Mouse (Mus musculus): ENCODE data around the gene Cbfb.

The Cbfb gene

DNA sequence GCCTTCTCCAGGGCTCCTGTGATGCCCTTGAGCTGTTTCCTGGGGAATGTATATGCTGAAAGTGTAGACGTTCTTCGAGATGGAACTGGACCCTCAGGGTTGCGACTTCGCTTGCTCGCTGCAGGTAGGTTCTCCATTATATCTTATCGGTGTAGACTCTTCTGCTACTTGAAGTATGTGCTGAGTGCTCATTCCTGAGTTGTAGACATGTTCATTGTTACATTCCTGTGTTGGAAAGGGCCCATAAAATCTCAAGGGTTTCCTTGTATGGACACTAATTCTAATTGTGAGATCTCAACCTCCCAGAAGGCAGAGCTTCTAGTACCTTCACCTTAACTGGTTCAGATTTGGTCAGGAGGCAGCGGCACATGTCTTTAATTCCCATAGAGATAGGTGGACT, 70.5 kb downstream of the Cbfb start:
- DNase-seq (ENCODE audit: low spot score in 2 of 2), result no peak

DNA sequence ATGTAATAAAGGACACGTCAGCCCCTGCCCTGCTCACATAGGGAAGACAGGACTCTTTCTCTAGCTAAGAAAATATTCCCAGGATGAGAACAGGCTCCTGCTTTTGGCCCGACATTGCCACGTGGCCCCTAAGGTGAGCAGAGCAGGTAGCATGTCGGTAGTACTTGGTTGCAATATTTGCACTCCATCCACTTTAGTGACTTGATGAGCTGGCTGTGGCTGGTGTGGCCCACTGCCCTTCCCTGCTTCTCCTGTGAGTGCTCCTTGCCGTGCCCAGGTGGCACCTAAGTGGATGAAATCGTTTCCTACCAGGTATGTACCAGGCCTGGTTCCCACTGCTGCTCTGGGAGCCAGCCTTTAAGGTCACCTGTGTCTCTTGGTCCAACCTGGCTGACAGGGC, 81.5 kb downstream of the Cbfb start:
- no peak for DNase-seq (ENCODE audit: low spot score in 2 of 2)

DNA sequence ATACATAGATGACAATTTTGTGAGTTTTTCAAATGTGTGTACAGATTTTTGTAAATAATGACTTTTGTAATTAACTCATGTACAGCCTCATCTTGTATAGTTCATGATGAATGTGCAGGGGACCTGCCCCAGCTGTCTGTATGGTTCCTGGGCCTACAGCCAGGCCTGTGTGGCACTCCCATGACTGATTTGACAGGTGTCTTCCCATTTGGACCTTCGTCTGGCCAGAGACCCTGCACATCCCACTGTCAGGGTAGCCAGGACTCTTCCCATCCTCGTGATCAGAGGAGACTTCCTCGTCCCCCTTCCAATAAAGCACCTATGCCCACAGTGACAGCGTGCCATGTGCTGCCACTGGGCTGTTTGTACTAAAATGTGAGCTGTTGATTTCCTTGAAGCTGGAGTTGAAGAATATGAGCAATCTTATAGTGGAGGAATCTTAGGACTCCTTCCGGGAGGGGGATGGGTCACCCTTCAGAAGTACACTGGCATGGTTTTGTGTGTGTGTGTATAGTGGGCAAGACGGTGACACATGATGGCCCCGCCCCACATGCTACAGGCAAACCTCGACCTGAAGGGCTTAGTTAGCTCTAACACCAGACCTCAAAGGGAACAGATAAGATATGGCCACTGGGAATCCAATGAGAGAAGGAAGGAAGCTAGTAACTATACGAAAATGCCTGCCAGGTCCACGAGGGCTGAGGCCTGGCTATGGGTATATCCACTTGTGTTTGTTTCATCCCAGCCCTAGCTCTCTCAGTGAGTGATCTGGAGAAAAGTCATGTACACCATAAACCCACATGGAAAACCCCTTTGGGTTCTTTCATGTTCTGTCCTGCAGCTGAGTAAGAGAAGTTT, 82.4 kb downstream of the Cbfb start:
- DNase-seq (ENCODE audit: low spot score in 2 of 2), result no peak

DNA sequence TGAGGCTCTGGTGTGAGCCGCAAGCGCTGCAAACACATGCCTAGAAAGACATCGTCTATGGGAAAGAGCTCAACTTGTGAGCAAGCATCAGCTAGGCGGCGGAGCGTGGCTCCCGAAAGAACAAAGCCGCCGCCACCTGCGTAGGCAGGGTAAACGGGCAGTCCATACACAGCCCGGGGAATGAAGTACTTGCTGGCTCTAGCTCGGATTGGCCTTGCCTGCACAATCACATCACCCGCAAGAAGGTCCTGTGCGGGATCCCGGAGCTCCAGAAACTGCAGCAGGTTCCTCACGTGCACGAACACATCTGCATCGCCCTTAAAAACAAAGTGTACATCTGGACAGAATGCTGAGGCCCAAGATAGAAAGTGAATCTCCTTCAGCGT, 83.3 kb downstream of the Cbfb start:
- DNase-seq (ENCODE audit: low spot score in 2 of 2), result no peak

DNA sequence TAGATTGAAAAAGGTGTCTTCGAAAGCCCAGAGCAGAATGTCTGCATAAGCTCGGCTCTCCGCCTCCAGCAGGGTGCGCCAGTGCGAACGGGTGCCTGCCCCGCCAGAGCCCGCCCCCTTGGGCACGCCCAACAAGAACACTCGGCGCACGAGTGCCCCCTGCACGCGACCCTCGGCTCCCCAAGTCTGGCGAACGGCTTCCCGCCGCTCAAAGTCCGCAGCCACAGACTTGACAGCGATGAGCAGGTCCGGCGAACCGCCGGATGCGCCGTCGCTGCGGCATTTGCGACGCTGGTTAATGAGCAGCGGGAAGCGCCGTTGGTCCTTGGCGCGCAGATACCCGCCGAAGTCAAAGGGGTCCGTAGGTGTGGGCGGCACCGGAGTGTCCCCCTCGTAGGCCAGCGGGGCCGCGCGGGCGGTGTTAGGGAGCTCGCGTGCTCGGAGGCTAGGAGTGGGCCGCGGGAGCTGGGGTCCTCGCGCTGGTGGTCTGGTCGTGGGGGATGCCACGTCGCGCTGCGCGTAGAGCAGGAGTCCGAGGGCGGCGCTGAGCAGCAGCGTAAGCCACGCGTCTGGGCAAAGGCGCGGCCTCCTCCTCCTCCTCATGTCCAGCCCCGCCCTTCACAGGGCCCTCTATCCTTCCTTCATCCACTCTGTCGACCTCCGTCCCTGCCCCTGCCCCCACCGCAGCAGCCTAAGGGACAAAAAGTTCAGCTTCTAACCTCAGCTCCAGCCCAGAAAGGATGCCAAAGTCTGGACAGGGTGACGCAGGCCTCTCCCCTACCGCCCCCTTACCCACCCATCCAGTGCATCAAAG, 83.9 kb downstream of the Cbfb start:
- peak; percentile 80 to 82 for DNase-seq (ENCODE audit: low spot score in 2 of 2)

DNA sequence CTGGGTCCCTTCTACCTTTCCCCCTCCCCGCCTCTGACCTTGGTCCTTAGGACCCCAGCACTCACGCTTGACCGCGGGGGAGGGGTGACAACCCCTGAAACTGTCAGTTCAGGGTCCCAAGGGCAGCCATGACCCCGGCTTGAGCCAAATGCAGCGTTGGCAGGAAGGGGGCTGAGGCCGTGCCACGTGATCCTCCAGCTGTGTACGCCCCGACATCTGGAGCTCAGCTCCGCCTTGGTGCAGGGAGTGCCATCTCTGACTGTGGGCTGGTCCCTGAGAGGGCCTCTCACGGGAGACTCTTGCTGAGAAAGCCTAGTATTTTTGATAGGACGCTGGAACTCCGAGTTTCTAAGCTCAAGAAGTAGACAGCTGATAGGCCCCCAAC, 84.5 kb downstream of the Cbfb start, which contains the start of gene B3gnt9:
Gene B3gnt9, minus strand, starts transcription at position 188 of the 385 bp plus-strand sequence.
- no peak for DNase-seq (ENCODE audit: low spot score in 2 of 2)

DNA sequence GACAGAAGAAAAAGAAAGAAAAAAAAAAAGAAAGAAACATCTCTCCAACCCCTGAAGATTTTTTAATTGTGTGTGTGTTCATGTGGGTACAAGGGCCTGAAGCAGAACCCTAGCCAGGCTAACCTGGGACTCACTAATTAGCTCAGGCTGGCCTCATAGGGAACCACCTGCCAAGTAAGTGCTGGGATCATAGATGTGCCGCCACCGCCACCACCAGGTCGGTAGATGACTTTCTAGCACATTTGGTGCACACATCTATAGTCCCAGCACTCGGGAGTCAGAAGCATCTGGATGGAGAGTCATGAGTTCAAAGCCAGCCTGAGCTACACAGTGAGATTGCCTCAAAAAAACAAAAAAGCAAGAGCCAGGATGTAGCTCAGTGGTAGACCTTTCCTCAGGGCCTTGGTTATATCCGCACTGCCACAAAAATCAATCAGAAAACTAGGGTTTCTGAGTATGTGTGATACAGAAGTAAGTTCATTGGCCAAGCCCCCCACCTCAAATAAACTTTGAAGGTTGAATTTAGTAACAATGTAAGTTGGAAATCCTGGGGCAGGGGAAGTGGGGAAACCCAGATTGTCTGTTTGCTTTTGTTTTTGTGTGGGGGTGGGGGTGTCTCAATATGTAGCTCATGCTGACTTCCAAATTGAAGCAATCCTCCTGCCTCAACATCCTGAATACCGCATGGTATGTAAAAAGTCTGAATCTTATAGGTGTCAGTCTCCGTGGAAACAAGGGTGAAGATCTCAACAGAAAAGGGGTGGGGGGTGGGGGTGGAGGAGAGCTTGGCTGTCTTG, 87.0 kb downstream of the Cbfb start:
- DNase-seq (ENCODE audit: low spot score in 2 of 2), result no peak

DNA sequence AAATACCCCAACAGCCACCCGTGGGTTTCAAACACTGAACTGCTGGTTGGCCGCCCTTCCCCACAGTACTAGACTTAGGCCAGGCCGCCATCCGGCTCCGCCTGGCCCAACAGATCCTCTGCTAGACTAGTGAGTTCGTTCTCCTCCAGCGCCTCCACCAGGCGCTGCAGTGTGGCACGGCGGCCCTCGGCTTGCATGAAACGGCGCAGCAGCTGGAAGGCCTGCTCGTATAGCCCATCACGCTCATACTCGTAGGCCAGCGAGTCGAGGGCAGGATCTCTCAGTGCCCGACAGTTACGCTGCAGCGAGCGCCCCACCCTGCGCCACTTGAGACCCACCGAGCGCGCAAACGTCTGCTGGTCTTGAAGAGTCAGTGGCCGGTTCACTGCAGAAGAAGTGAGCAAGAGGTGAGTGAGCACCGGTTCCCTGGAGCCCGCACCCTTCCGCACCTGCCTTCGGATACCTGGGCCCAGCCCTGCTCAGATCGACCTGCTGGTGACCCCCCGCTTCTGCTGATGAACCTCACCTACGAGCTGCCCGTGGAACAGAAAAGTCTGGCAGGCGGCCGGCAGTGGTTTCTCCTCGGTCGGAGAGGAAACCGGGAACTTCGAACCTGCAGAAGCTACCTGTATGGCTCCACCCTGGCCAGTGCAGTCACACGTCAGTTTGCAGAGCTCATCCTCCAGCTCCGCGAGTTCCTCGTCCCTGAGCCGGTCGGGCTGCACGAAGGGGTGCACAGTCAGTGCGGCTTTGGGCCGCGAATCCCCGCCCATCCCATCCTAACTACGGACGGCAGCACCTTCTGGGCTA, 88.6 kb downstream of the Cbfb start:
- no peak for DNase-seq (ENCODE audit: low spot score in 2 of 2)

DNA sequence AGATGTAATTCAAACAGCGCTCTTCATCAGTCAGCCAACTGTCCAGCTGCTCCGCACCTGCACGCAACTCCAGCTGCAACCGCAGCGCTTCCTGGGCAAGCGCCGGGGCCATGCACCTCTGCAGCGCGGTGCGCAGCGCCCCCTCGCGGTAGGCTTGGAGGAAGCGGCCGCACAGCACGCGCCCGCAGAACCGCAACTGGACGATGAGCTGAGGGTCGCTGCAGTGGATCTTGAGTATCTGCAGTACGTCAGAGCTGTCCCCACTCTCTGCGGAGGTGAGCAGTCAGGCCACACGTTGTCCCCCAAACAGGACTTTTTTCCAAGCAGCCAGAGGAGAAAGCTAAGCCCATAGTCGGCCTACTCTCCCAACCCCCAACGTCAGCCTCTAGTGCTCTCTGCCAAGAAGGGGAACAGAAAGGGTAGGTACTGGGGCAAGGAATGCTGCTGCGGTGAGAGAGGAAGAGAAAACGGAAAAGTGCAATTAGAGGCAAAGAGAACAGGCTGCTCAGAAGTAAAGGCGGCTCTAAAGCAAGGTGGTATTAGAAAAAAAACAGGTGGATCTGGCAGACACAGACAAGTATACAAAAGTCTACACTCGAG, 89.3 kb downstream of the Cbfb start:
- peak; percentile 56 to 63 for DNase-seq (ENCODE audit: low spot score in 2 of 2)

DNA sequence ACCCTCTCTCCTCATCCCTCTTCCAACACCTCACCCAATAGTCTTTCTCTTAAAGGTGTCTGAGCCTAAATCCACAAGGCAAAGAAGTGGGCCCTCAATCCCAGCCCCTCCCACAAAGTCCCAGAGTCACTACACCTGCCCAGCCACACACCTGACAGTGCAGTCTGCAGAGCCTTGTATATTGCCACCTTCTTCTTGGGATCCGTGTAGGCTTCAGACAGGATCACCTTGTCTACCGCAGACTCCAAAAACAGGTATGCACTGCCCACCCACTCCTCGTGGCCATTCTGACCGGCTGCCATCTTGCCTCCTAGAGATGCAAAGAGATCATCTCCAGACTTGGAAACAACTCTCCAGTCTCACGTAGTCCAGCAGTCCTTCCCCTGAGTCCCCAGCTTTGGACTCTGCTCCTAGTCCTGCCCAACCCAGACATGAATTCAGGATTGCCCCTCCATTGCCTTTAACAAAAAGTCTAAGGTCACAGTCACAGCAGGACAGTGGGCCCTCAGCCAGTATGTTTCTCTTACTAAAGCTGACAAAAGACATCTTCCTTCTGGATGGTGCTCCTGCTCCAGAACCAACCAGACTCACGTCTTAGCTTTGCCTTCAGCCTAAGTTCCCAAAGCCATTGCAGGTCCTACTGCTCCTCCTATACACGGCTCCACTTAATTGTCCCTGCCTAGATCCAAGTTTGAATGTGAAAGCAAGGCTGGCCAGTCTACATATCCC, 90.1 kb downstream of the Cbfb start:
- DNase-seq (ENCODE audit: low spot score in 2 of 2), result no peak

DNA sequence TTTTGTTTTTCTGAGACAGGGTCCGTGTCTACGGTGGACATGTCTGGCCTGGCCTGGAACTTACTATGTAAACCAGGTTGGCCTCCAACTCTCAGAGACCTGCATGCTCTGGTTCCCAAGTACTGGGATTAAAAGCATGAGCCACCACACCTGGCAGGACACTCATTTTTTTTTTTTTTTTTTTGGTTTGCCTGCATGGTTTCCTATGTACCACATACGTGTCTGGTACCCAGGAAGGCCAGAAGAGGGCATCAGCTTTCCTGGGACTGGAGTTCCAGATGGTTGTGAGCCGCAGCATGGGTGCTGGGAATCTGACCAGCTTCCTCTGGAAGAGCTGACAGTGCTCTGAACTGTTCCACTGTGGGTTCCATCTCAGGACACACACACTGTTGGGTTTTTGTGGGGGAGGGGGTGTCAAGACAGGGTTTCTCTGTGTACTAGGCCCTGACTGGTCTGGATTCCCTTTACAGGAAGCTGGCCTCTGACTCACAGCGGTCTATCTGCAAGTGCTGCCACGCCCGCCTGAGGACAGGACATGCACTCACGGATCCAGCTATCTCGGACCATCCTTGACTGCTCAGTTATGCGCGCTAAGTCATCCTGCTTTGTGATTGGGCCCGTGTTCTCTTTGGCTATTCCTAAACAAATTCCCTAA, 91.0 kb downstream of the Cbfb start:
- DNase-seq (ENCODE audit: low spot score in 2 of 2), result no peak

DNA sequence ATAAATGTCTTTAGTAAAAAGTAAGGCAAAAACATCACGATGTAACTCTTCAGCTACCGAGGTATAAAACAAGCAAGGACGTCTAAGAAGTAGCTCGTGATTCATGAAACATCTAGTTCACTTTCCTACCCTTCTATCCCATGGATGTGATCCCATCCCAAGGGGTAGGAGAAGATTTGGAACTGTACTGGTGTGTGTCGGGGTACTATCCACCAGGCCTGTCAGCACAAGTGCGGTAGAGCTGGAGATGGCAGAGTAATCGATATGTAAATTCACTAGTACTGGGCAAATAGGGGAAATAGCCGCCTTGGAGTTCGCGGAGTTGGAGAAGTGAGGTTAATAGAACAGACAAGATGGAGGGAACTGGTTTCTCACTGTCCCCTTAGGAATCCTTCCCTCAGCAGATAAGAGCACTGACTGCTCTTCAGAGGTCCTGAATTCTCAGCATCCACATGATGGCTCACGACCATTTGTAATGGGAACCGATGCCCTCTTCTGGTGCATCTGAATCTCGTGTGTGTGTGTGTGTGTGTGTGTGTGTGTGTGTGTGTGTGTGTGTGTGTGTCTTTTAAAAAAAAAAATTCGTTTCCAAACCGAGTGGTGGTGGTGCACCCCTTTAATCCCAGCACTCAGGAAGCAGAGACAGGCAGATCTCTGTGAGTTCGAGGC, 92.9 kb downstream of the Cbfb start:
- DNase-seq (ENCODE audit: low spot score in 2 of 2), result no peak

DNA sequence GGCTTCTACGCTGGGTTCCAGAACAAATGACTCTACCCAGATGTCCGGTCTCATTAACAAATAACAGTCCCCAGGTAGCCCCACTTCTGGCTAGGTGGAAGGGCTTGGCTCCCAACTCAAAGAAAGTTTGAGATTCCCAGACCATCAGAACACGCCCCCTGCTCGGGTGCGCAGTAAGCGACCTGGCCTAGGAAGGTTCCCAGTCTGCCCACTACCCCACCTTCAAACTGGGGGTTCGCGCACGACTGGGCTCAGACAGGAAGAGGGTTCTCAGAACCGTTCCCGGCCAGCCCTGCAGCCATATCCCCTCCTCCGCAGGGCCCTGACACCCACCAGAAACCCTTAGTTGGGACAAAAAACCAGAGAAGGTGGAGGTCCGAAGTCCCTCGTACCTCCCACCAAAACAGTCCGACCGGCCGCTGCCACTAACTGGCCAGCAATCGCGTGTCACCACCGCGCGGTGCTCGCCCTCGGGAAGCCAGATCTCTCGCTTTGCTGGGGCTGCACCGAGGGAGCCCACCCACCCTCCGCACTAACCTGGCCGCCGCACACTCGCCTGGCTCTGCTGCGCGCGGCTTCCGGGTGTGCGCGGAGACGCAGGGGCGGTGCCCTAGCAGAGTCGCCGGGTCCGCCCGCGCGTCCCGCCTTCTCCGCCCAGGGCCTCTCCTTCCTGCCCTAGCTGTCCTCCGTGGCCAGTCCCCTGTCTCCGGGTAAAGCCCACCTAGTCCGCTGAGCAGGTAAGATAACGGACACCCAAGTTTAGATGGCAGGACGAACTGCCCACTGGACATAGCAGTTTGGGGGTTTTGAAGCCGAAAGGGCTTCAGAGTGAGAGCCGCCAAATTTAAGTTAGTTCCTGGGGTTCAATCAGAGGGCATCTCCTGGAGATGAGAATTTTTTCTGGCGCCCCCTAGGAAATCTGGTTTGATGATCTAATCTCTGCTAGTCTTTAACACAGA, 93.8 kb downstream of the Cbfb start, which contains the start of the genes Tradd and Fbxl8:
Gene Tradd, minus strand, starts transcription at position 586 of the 959 bp plus-strand sequence.
Gene Fbxl8, plus strand, starts transcription at position 625 of the 959 bp plus-strand sequence.
- no peak for DNase-seq (ENCODE audit: low spot score in 2 of 2)

DNA sequence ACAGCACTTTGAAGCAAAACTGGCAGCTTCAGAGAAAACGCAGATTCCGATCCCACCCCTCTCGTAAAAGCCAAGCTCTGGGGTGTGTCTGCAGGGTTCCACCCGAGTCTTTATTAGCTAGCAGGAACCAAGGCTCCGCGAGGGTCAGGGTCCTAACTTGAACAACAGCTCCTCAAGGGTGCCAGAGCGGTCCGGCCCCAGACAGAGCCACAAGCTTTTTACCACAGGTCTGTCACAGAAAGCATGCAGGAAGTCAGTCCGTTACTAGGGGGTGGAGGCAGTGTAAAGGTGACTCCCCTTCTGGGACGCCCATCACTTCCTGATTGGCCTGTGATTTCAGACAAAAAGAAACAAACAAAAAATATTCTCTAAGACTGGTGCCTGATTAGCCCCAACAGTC, 94.7 kb downstream of the Cbfb start:
- no peak for DNase-seq (ENCODE audit: low spot score in 2 of 2)

DNA sequence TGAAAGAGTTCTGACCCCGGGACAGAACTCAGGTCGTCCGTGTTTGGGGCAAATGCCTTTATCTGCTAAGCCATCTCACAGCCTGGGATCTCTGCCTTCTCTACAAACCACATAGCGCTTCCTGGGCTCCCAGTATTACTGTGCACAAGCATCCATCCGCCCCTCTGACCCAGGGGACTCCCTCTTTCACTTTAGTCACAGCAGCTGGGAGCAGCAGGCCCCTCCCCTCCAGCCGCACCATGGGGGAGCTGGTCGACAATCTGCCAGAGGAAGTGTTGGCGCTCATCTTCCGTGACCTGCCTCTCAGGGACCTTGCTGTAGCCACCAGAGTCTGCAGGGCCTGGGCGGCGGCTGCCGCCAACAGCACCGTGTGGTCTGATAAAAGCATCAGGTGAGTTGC, 96.3 kb downstream of the Cbfb start:
- no peak for DNase-seq (ENCODE audit: low spot score in 2 of 2)

All from frontal cortex, postnatal 25 days (tissue).